Mouse (Mus musculus) kidney, embryonic 15.5 days (tissue): ENCODE data around the gene Dnajc6. TPM values are rescaled to one million over a fixed set of nuclear protein-coding genes. Genes with fewer than 3 reads are reported as not detected.

ENCODE experiments used
- ATAC-seq: fragments of 200-750 bp; cut with Nextera tagmentation; replicated peaks from 2 replicates; pipeline ENCODE4 v1.8.0; 2017; ENCODE audit warnings: moderate TSS enrichment; ENCODE audit not compliant: low FRiP score
- H3K27ac ChIP-seq: fragments of 300-500 bp; sonication (generic); 2 replicates; pipeline ENCODE4 v1.5.1; 2015; ENCODE audit warnings: mild to moderate bottlenecking, inconsistent platforms
- H3K27me3 ChIP-seq: fragments of 300-500 bp; sonication (generic); 2 replicates; pipeline ENCODE4 v1.6.1; 2015; ENCODE audit warnings: inconsistent platforms
- H3K36me3 ChIP-seq: fragments of 300-500 bp; sonication (generic); 2 replicates; pipeline ENCODE4 v1.6.1; 2015; ENCODE audit warnings: inconsistent platforms
- H3K4me1 ChIP-seq: fragments of 300-500 bp; sonication (generic); 2 replicates; pipeline ENCODE4 v1.6.1; 2015; ENCODE audit warnings: inconsistent platforms
- H3K4me2 ChIP-seq: fragments of 300-500 bp; sonication (generic); 2 replicates; pipeline ENCODE4 v1.6.1; 2015; ENCODE audit warnings: moderate library complexity, mild to moderate bottlenecking, inconsistent platforms
- H3K4me3 ChIP-seq: fragments of 300-500 bp; sonication (generic); replicated peaks from 2 replicates; pipeline ENCODE4 v1.5.1; 2015; ENCODE audit warnings: mild to moderate bottlenecking, inconsistent platforms
- H3K9ac ChIP-seq: fragments of 300-500 bp; sonication (generic); 2 replicates; pipeline ENCODE4 v1.6.1; 2015; ENCODE audit warnings: mild to moderate bottlenecking, inconsistent platforms
- H3K9me3 ChIP-seq: fragments of 300-500 bp; sonication (generic); replicated peaks from 2 replicates; pipeline ENCODE4 v1.6.1; 2016; ENCODE audit warnings: inconsistent platforms
- WGBS: fragments of 180-500 bp; shearing (Covaris S2); methylation state at CpG from one replicate; pipeline ENCODE4 v1.1.7; 2015; ENCODE audit warnings: mixed read lengths; 5-methylcytosine and 5-hydroxymethylcytosine counted together
- polyA plus RNA-seq: library from polyadenylated mRNA; unstranded; fragments of >200 nt; fragmentation: Nextera tagmentation; extraction: Ambion mirVana; gene quantifications from 2 replicates; pipeline ENCODE4 v1.2.1, GENCODE M21; 2015

The Dnajc6 gene
- polyA plus RNA-seq, 1 experiment from 2014 or later: 1.2 TPM

GRCm38 (mm10) chr4:101469242-101469641 is 27.2 kb upstream of the Dnajc6 start:
- Histone ChIP-seq H3K9me3 (no peaks in the 10 kb centered on the region), H3K27me3 (no peaks in the 10 kb centered on the region), H3K4me3 (no peak overlapping the region), H3K27ac (no peak overlapping the region), H3K4me1 (no peaks in the 10 kb centered on the region), H3K4me2 (no peak overlapping the region), H3K9ac (no peak overlapping the region), H3K36me3 (0 out of 2 replicates have a peak, but pooled peaks cover 6% of the 10 kb centered on the region)
- 81% methylated on average over 5 of the region's 5 CpGs for WGBS
- ATAC-seq: no peak

DNA sequence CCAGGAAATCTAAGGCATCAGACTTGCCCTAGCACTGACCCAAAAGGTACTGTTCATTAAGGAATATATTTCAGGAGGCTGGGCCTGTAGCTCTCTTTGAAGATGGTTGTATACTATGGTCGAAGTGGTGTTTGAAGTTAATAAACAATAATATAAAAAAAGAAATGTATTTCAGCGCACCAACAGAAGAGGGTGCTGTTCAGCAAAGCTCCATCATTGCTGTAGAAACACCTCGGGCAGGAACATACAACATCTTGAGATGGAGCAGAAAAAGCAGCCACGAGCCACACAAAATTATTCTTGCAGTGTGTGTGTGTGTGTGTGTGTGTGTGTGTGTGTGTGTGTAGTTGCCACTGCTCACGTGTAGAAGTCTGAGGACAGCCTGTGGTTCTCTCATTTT is 25.9 kb upstream of the Dnajc6 start:
- Histone ChIP-seq H3K4me3 (no peak overlapping the region), H3K4me2 (no peak overlapping the region), H3K4me1 (no peaks in the 10 kb centered on the region), H3K27me3 (no peaks in the 10 kb centered on the region), H3K9me3 (no peaks in the 10 kb centered on the region), H3K27ac (no peak overlapping the region), H3K9ac (no peak overlapping the region), H3K36me3 (0 out of 2 replicates have a peak, but pooled peaks cover 3% of the 10 kb centered on the region)
- no peak for ATAC-seq
- WGBS: 63% methylated on average over 5 of the region's 5 CpGs

DNA sequence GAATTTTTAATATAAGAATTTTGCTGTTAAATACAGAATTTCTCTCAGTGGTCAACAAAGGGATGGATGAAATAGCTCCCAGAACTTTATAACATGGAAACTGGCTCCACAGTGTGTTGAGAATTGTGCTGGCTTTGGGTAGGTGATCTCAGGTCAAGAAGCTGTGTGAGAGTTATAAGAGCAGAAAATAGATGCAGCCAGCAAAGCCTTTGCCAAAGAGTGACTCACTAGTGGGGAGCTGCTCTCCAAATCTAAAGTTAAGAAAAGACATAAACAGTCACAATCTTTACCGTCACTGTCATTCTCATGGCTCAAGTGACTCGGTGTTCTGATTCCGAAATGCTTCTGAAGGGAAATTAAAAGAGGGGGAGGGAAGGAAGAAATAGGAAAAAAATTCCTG is 23.7 kb upstream of the Dnajc6 start:
- no peak overlapping the region for H3K9ac ChIP-seq
- no peak for ATAC-seq
- no peak overlapping the region for H3K27ac ChIP-seq
- H3K36me3 ChIP-seq: no peaks in the 10 kb centered on the region
- H3K4me1 ChIP-seq: no peaks in the 10 kb centered on the region
- no peak overlapping the region for H3K4me3 ChIP-seq
- 81% methylated on average over 3 of the region's 3 CpGs for WGBS
- no peaks in the 10 kb centered on the region for H3K9me3 ChIP-seq
- H3K4me2 ChIP-seq: no peak overlapping the region
- H3K27me3 ChIP-seq: no peaks in the 10 kb centered on the region

DNA sequence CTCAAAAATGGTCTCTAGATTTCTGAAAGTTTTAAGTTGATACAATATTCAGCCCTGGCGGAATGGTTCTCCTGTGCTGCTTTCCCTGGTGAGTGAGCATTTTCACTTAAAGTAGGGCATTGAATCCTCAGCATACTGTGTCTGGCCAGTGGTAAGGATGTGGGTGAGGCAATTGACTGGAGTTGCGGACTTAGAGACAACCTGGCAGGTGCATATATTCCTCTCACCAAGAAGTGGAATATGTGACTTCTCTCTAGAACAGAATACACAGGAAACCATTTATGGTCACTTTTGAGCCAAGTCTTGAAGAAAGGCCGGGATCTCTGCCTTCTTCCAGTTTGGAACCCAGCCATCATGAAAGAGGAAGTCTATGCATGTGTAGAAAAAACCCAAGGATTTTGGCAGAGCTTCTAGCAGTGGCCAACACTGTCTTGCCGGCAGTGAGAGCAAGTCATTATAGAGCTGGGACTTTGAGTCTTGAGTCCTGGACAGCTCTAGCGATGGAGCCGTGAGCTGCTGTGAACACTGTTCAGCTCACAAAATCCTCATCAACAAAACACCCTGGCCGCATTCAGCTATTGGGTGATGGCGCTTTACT is 6.0 kb upstream of the Dnajc6 start:
- ATAC-seq: no peak
- Histone ChIP-seq H3K4me2 (no peak overlapping the region), H3K9ac (no peak overlapping the region), H3K4me3 (no peak overlapping the region), H3K27ac (no peak overlapping the region), H3K27me3 (peaks cover 12% of the 10 kb centered on the region; the same call in 1 of the 2 replicates), H3K9me3 (no peaks in the 10 kb centered on the region), H3K36me3 (no peaks in the 10 kb centered on the region), H3K4me1 (peaks cover 3% of the 10 kb centered on the region; the same call in 1 of the 2 replicates)
- 87% methylated on average over 8 of the region's 8 CpGs for WGBS

- peaks cover 24% of the 10 kb centered on the region for H3K27me3 ChIP-seq
- peaks cover 10% of the 10 kb centered on the region for H3K4me1 ChIP-seq
- H3K36me3 ChIP-seq: no peaks in the 10 kb centered on the region
- H3K27ac ChIP-seq: no peak overlapping the region
- H3K4me2 ChIP-seq: no peak overlapping the region
- no peak for ATAC-seq
- WGBS: 77% methylated on average over 6 of the region's 6 CpGs
- H3K9ac ChIP-seq: no peak overlapping the region
- H3K9me3 ChIP-seq: no peaks in the 10 kb centered on the region
- no peak overlapping the region for H3K4me3 ChIP-seq
Observed at GRCm38 (mm10) chr4:101491704-101492103, 4.7 kb upstream of the Dnajc6 start.

DNA sequence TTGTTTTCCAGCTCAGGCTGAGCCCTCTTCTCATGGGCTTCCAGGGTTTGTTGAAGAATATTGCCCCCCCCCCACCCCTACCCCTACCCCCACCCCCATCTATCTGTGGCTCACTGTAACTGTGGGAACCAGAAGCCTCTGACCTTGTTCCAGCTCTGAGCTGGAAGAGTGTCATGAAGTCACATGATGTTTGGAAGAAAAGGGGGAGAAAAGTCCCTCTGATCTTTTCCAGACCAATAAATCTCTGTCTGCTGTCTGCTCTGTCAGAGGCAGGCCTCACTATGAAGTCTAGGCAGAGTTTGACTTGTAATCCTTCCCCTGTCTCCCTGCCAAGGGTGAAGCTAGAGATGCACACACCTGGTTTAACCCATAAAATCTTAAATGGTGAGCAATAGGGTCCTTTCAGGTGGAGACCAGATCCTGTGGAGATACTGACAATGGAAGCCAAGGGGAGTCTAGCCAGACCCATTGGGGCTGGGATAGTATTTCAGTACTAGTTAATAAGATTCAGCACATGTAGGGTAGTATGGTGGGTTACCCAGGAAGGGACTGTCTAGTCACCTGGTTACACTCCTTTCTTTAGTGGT is 2.7 kb upstream of the Dnajc6 start:
- Histone ChIP-seq H3K4me2 (no peak overlapping the region), H3K27ac (no peak overlapping the region), H3K4me1 (peaks cover 18% of the 10 kb centered on the region), H3K36me3 (no peaks in the 10 kb centered on the region), H3K27me3 (peaks cover 44% of the 10 kb centered on the region), H3K9me3 (no peaks in the 10 kb centered on the region), H3K4me3 (no peak overlapping the region), H3K9ac (no peak overlapping the region)
- ATAC-seq: 0 out of 2 replicates have a peak, but pooled peaks have one; percentile 9

GRCm38 (mm10) chr4:101496188-101496533 is 287 bp upstream of the Dnajc6 start:
- no peak; the same call in 1 of the 2 replicates for ATAC-seq
- Histone ChIP-seq H3K27me3 (peaks cover 53% of the 10 kb centered on the region), H3K9me3 (no peaks in the 10 kb centered on the region), H3K4me1 (peaks cover 18% of the 10 kb centered on the region), H3K4me3 (peak overlapping the region; percentile 49), H3K4me2 (peak overlapping the region; percentile 84), H3K27ac (no peak overlapping the region), H3K36me3 (no peaks in the 10 kb centered on the region), H3K9ac (peak overlapping the region; percentile 25; the same call in 1 of the 2 replicates)
- 2% methylated on average over 28 of the region's 28 CpGs for WGBS

- Histone ChIP-seq H3K36me3 (no peaks in the 10 kb centered on the region), H3K4me1 (peaks cover 18% of the 10 kb centered on the region), H3K27ac (no peak overlapping the region), H3K4me2 (peak overlapping the region; percentile 84), H3K9me3 (no peaks in the 10 kb centered on the region), H3K9ac (0 out of 2 replicates have a peak overlapping the region, but pooled peaks have one; percentile 21), H3K4me3 (peak overlapping the region; percentile 49), H3K27me3 (peaks cover 53% of the 10 kb centered on the region)
- WGBS: 6% methylated on average over 14 of the region's 14 CpGs
- ATAC-seq: no peak
Observed at GRCm38 (mm10) chr4:101497336-101497735, 888 bp downstream of the Dnajc6 start.

- 82% methylated on average over 7 of the region's 7 CpGs for WGBS
- ATAC-seq: no peak
Observed at GRCm38 (mm10) chr4:101504470-101505007, 8.1 kb downstream of the Dnajc6 start.

GRCm38 (mm10) chr4:101505966-101506365 is 9.5 kb downstream of the Dnajc6 start:
- Histone ChIP-seq H3K4me1 (peaks cover 13% of the 10 kb centered on the region), H3K27ac (no peak overlapping the region), H3K4me2 (no peak overlapping the region), H3K9ac (no peak overlapping the region), H3K4me3 (no peak overlapping the region), H3K36me3 (no peaks in the 10 kb centered on the region), H3K9me3 (no peaks in the 10 kb centered on the region), H3K27me3 (peaks cover 17% of the 10 kb centered on the region)
- ATAC-seq: no peak
- 69% methylated on average over 2 of the region's 2 CpGs for WGBS

More at GRCm38 (mm10) chr4:101504470-101505007, 8.1 kb downstream of the Dnajc6 start:
- Histone ChIP-seq H3K4me2 (no peak overlapping the region), H3K27ac (no peak overlapping the region), H3K9me3 (no peaks in the 10 kb centered on the region), H3K27me3 (peaks cover 14% of the 10 kb centered on the region), H3K4me1 (peaks cover 12% of the 10 kb centered on the region), H3K36me3 (no peaks in the 10 kb centered on the region), H3K4me3 (no peak overlapping the region), H3K9ac (no peak overlapping the region)

- Histone ChIP-seq H3K36me3 (no peaks in the 10 kb centered on the region), H3K9me3 (no peaks in the 10 kb centered on the region), H3K27me3 (peaks cover 17% of the 10 kb centered on the region), H3K4me3 (no peak overlapping the region), H3K4me2 (no peak overlapping the region), H3K4me1 (peaks cover 13% of the 10 kb centered on the region), H3K9ac (no peak overlapping the region), H3K27ac (no peak overlapping the region)
- ATAC-seq: no peak
Observed at GRCm38 (mm10) chr4:101506372-101506771, 9.9 kb downstream of the Dnajc6 start.

GRCm38 (mm10) chr4:101507571-101508422 is 11.3 kb downstream of the Dnajc6 start:
- 0 out of 2 replicates have a peak, but pooled peaks have one; percentile 36 for ATAC-seq
- WGBS: 9% methylated on average over 24 of the region's 24 CpGs

More at GRCm38 (mm10) chr4:101507571-101508422, 11.3 kb downstream of the Dnajc6 start:
- Histone ChIP-seq H3K27me3 (peaks cover 17% of the 10 kb centered on the region), H3K27ac (no peak overlapping the region), H3K4me3 (peak overlapping the region; percentile 51), H3K36me3 (no peaks in the 10 kb centered on the region), H3K9ac (no peak overlapping the region), H3K9me3 (no peaks in the 10 kb centered on the region), H3K4me2 (peak overlapping the region; percentile 87), H3K4me1 (peaks cover 13% of the 10 kb centered on the region)
